Mouse (Mus musculus): ENCODE results near the gene Gm16253.

DNA sequence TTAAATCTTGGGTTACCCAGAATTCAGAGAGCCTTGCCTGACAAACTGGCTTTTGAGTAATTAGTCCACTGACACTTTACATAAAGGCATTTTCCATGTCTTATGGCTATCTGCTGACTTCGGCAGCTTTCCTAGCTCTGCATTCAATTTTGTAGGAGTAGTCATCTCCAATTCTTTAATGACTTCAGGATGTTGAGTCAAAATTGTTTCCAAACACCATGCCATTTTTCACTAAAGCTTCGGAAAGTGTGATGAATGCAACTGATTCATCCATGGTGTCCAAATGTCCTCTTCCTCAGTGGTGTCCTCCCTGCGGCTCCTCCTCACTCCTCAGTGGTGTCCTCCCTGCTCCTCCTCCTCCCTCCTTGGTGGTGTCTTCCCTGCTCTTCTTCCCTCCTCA, 41.2 kb downstream of the Gm16253 start:
- TF ChIP-seq TAL1 (IDR thresholded peaks at IDR 0.05; ENCODE audit: low read length) (no peak), GATA1 (IDR thresholded peaks at IDR 0.05; ENCODE audit: low read length) (no peak)

Measured in erythroblast, embryonic 14.5 days (primary cell).